Mouse (Mus musculus) heart, embryonic 14.5 days (tissue): ENCODE measurements around the gene Klk11. TPM values are rescaled to one million over a fixed set of nuclear protein-coding genes. Genes with fewer than 3 reads are reported as not detected.

Experiments
- ATAC-seq: fragments of 200-750 bp; cut with Nextera tagmentation; 2 replicates; pipeline ENCODE4 v1.8.0; 2017; ENCODE audit warnings: low read depth, moderate TSS enrichment; ENCODE audit not compliant: insufficient number of reproducible peaks, insufficient read depth, low FRiP score
- H3K27ac ChIP-seq, 2 experiments: fragments of 200-500 bp in 1 of 2; fragments of 300-500 bp in 1 of 2; sonication (generic) in 1 of 2; replicated peaks in 1 of 2; 2 replicates each; pipeline ENCODE4 v1.5.1; 2012 to 2014; ENCODE audit warnings: low read depth in 2 of 2, low read length in 2 of 2, control low read depth in 1 of 2, mild to moderate bottlenecking in 1 of 2, mixed read lengths in 1 of 2; ENCODE audit not compliant: control insufficient read depth in 1 of 2, insufficient read depth in 1 of 2
- H3K27me3 ChIP-seq: fragments of 300-500 bp; sonication (generic); 2 replicates; pipeline ENCODE4 v1.6.1; 2014; ENCODE audit warnings: mild to moderate bottlenecking, low read length, control low read depth; ENCODE audit not compliant: control insufficient read depth, insufficient read depth
- H3K36me3 ChIP-seq: fragments of 300-500 bp; sonication (generic); 2 replicates; pipeline ENCODE4 v1.6.1; 2014; ENCODE audit warnings: mild to moderate bottlenecking, control low read depth, low read length, mixed read lengths; ENCODE audit not compliant: control insufficient read depth, insufficient read depth
- H3K4me1 ChIP-seq, 2 experiments: fragments of 200-500 bp in 1 of 2; fragments of 300-500 bp in 1 of 2; sonication (generic) in 1 of 2; 2 replicates each; pipeline ENCODE4 v1.6.1; 2012 to 2014; ENCODE audit warnings: low read length in 2 of 2, control low read depth in 1 of 2, mixed read lengths in 1 of 2; ENCODE audit not compliant: control insufficient read depth in 2 of 2, insufficient read depth in 2 of 2
- H3K4me2 ChIP-seq: fragments of 300-500 bp; sonication (generic); 2 replicates; pipeline ENCODE4 v1.6.1; 2014; ENCODE audit warnings: mild to moderate bottlenecking, low read length
- H3K4me3 ChIP-seq, 2 experiments: fragments of 200-500 bp in 1 of 2; fragments of 300-500 bp in 1 of 2; sonication (generic) in 1 of 2; 2 replicates each; pipeline ENCODE4 v1.5.1; 2012 to 2014; ENCODE audit warnings: low read length in 2 of 2, mild to moderate bottlenecking in 2 of 2, control low read depth in 1 of 2, low read depth in 1 of 2, moderate library complexity in 1 of 2; ENCODE audit not compliant: control insufficient read depth in 1 of 2, insufficient read depth in 1 of 2
- H3K9ac ChIP-seq: fragments of 300-500 bp; sonication (generic); 2 replicates; pipeline ENCODE4 v1.6.1; 2014; ENCODE audit warnings: mild to moderate bottlenecking, low read length
- H3K9me3 ChIP-seq: fragments of 300-500 bp; sonication (generic); 2 replicates; pipeline ENCODE4 v1.6.1; 2016; ENCODE audit warnings: low read length, control low read depth; ENCODE audit not compliant: control insufficient read depth
- WGBS: fragments of 180-500 bp; shearing (Covaris S2); extraction: QIAGEN DNeasy Blood & Tissue Kit; methylation state at CpG from one replicate; pipeline ENCODE4 v1.1.7; 2014; 5-methylcytosine and 5-hydroxymethylcytosine counted together
- polyA plus RNA-seq: library from polyadenylated mRNA; unstranded; fragments of >200 nt; fragmentation: Nextera tagmentation; extraction: Ambion mirVana; gene quantifications from 2 replicates; pipeline ENCODE4 v1.2.1, GENCODE M21; 2014

Klk11 gene
- not detected in 2 replicates for polyA plus RNA-seq

- 86% methylated on average over 5 of the region's 5 CpGs for WGBS
- no peak within 1 kb of the TSS for H3K4me3 ChIP-seq
- no peak for ATAC-seq
- H3K36me3 ChIP-seq: no peaks in the 10 kb centered on the region
- H3K27me3 ChIP-seq: no peaks in the 10 kb centered on the region
- H3K9ac ChIP-seq: no peak within 1 kb of the TSS
- no peaks in the 10 kb centered on the region for H3K9me3 ChIP-seq
- no peaks in the 10 kb centered on the region for H3K4me1 ChIP-seq
- no peak within 1 kb of the TSS for H3K27ac ChIP-seq
- H3K4me2 ChIP-seq: no peak within 1 kb of the TSS
Observed at GRCm38 (mm10) chr7:43774364-43774763, at the start of gene Klk11. Klk11 (plus strand) TSS chr7:43774604.

GRCm38 (mm10) chr7:43747788-43748187 is 26.6 kb upstream of the Klk11 start:
- 48% methylated on average over 1 of the region's 1 CpGs for WGBS
- Histone ChIP-seq H3K4me1 (no peaks in the 10 kb centered on the region), H3K27me3 (no peaks in the 10 kb centered on the region), H3K9me3 (no peaks in the 10 kb centered on the region), H3K4me3 (no peak overlapping the region), H3K4me2 (no peak overlapping the region), H3K27ac (peak overlapping the region; percentile 23 to 44; a peak in 3 of 4 replicates), H3K36me3 (no peaks in the 10 kb centered on the region), H3K9ac (no peak overlapping the region)
- ATAC-seq: no peak

GRCm38 (mm10) chr7:43752806-43753205 is 21.6 kb upstream of the Klk11 start:
- ATAC-seq: no peak
- H3K27me3 ChIP-seq: no peaks in the 10 kb centered on the region
- H3K4me3 ChIP-seq: no peak overlapping the region
- no peaks in the 10 kb centered on the region for H3K4me1 ChIP-seq
- H3K9me3 ChIP-seq: no peaks in the 10 kb centered on the region
- no peak overlapping the region for H3K9ac ChIP-seq
- no peak overlapping the region for H3K27ac ChIP-seq
- 36% methylated on average over 2 of the region's 2 CpGs for WGBS
- H3K36me3 ChIP-seq: no peaks in the 10 kb centered on the region
- no peak overlapping the region for H3K4me2 ChIP-seq

DNA sequence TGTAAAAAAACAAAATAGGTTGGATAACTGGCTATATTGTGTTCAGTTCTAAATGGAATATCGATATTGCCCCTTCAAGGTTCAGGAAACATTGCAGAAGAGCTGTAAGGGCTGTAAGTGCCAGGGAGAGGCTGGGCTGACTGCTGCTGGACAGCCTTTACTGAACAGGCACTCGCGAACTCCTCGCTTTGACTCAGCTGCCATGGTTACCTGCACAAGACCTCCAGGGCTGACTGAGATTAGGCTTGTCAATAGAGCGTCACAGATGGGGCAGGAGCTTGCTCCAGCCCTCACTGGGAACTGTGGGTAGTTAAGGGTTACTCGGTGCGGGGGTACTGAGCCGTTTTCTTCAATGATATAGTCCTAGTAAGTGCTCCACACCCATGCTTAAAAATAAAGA is 7.9 kb upstream of the Klk11 start:
- Histone ChIP-seq H3K9ac (no peak overlapping the region), H3K4me1 (no peaks in the 10 kb centered on the region), H3K27me3 (no peaks in the 10 kb centered on the region), H3K36me3 (no peaks in the 10 kb centered on the region), H3K9me3 (no peaks in the 10 kb centered on the region), H3K4me2 (no peak overlapping the region), H3K27ac (no peak overlapping the region), H3K4me3 (no peak overlapping the region)
- 30% methylated on average over 8 of the region's 8 CpGs for WGBS
- ATAC-seq: no peak

DNA sequence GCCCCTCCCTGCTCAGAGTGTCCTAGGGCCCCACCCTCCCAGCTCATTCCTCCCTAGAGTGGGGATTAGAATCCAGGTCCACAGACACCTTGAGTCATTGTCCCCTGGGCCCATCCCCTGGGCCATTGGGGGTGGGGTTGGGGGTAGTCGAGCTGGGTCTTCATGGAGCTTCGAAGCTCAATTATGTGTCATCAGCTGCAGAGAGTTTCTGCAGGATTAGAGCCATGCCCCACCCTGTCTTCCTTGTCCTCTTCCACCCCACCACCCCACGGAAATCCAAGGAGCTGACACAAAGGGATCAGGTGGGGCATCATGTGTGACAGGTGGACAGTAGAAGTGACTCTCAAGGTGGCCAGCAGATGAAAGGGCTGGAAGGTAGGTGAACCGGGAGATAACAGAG is 5.8 kb upstream of the Klk11 start, which contains the start of gene Klk12:
Gene Klk12 (plus strand): TSS at position 301 of the 400 bp plus-strand sequence.
- no peak within 1 kb of the TSS for H3K9ac ChIP-seq
- 64% methylated on average over 4 of the region's 4 CpGs for WGBS
- H3K4me1 ChIP-seq: no peaks in the 10 kb centered on the region
- H3K36me3 ChIP-seq: no peaks in the 10 kb centered on the region
- H3K27me3 ChIP-seq: no peaks in the 10 kb centered on the region
- no peak within 1 kb of the TSS for H3K4me3 ChIP-seq
- no peak for ATAC-seq
- no peaks in the 10 kb centered on the region for H3K9me3 ChIP-seq
- no peak within 1 kb of the TSS for H3K27ac ChIP-seq
- H3K4me2 ChIP-seq: no peak within 1 kb of the TSS

DNA sequence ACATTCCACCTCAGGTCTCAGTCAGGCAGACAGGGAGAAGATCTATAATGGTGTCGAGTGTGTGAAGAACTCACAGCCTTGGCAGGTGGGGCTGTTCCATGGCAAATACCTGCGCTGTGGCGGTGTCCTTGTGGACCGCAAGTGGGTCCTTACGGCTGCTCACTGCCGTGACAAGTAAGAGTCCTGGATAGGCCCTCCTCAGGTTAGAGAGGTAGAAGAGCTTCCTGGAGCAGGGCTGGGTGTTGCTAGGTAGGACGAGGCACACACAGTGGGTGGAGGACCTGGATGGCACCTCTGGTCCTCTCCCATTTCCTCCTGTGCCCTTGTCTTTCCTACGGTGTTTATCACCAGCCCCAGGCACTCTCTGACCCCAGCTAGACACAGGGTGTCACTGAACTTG is 4.8 kb upstream of the Klk11 start:
- Histone ChIP-seq H3K36me3 (no peaks in the 10 kb centered on the region), H3K4me1 (no peaks in the 10 kb centered on the region), H3K9me3 (no peaks in the 10 kb centered on the region), H3K27me3 (no peaks in the 10 kb centered on the region), H3K4me2 (no peak overlapping the region), H3K4me3 (no peak overlapping the region), H3K9ac (no peak overlapping the region), H3K27ac (no peak overlapping the region)
- WGBS: 88% methylated on average over 8 of the region's 8 CpGs
- ATAC-seq: no peak

- no peak for ATAC-seq
- Histone ChIP-seq H3K4me3 (no peak overlapping the region), H3K4me2 (no peak overlapping the region), H3K9ac (no peak overlapping the region), H3K27me3 (no peaks in the 10 kb centered on the region), H3K27ac (no peak overlapping the region), H3K9me3 (no peaks in the 10 kb centered on the region), H3K4me1 (no peaks in the 10 kb centered on the region), H3K36me3 (no peaks in the 10 kb centered on the region)
- 88% methylated on average over 10 of the region's 10 CpGs for WGBS
Observed at GRCm38 (mm10) chr7:43770701-43771100, 3.7 kb upstream of the Klk11 start.

- 93% methylated on average over 6 of the region's 6 CpGs for WGBS
- Histone ChIP-seq H3K9ac (no peak overlapping the region), H3K9me3 (no peaks in the 10 kb centered on the region), H3K27me3 (no peaks in the 10 kb centered on the region), H3K4me1 (no peaks in the 10 kb centered on the region), H3K36me3 (no peaks in the 10 kb centered on the region), H3K27ac (no peak overlapping the region), H3K4me2 (no peak overlapping the region), H3K4me3 (no peak overlapping the region)
- no peak for ATAC-seq
Observed at GRCm38 (mm10) chr7:43771916-43772315, 2.5 kb upstream of the Klk11 start.
